Mouse (Mus musculus): ENCODE data around the gene Gfra1. TPM values are rescaled to one million over a fixed set of nuclear protein-coding genes. Genes with fewer than 3 reads are reported as not detected.

The Gfra1 gene
- total RNA-seq, 2 experiments from 2014 or later = 2.3 to 2.9 TPM

GRCm38 (mm10) chr19:58450716-58451115 is 5.0 kb downstream of the Gfra1 start:
- DNase-seq = no peak
- intact Hi-C loops (cut with DNase I) = loop anchor here (10.0 kb wide), 1 partner anchor 136 kb away; no protein-coding TSS in a partner anchor

- intact Hi-C loops (cut with DNase I) = no loop called here
Observed at GRCm38 (mm10) chr19:58442785-58443732, 12.7 kb downstream of the Gfra1 start.

GRCm38 (mm10) chr19:58441785-58442184 is 13.9 kb downstream of the Gfra1 start:
- no peak for DNase-seq
- intact Hi-C loops (cut with DNase I) = no loop called here

More at GRCm38 (mm10) chr19:58442785-58443732, 12.7 kb downstream of the Gfra1 start:
- DNase-seq = no peak

GRCm38 (mm10) chr19:58441246-58441645 is 14.5 kb downstream of the Gfra1 start:
- intact Hi-C loops (cut with DNase I) = no loop called here

GRCm38 (mm10) chr19:58438762-58439161 is 16.9 kb downstream of the Gfra1 start:
- intact Hi-C loops (cut with DNase I) = no loop called here
- DNase-seq = no peak

More at GRCm38 (mm10) chr19:58441246-58441645, 14.5 kb downstream of the Gfra1 start:
- DNase-seq = no peak

- intact Hi-C loops (cut with DNase I) = no loop called here
- no peak for DNase-seq
Observed at GRCm38 (mm10) chr19:58437441-58438071, 18.2 kb downstream of the Gfra1 start.

GRCm38 (mm10) chr19:58436874-58437273 is 18.8 kb downstream of the Gfra1 start:
- intact Hi-C loops (cut with DNase I) = no loop called here
- no peak for DNase-seq

GRCm38 (mm10) chr19:58435877-58436276 is 19.8 kb downstream of the Gfra1 start:
- no peak for DNase-seq
- intact Hi-C loops (cut with DNase I) = no loop called here

GRCm38 (mm10) chr19:58432840-58433239 is 22.9 kb downstream of the Gfra1 start:
- DNase-seq = no peak
- intact Hi-C loops (cut with DNase I) = no loop called here

- intact Hi-C loops (cut with DNase I) = no loop called here
Observed at GRCm38 (mm10) chr19:58428546-58428945, 27.2 kb downstream of the Gfra1 start.

GRCm38 (mm10) chr19:58427348-58427747 is 28.4 kb downstream of the Gfra1 start:
- intact Hi-C loops (cut with DNase I) = no loop called here
- no peak for DNase-seq

More at GRCm38 (mm10) chr19:58428546-58428945, 27.2 kb downstream of the Gfra1 start:
- no peak for DNase-seq

GRCm38 (mm10) chr19:58424928-58425327 is 30.8 kb downstream of the Gfra1 start:
- intact Hi-C loops (cut with DNase I) = no loop called here
- DNase-seq = no peak

GRCm38 (mm10) chr19:58424179-58424578 is 31.5 kb downstream of the Gfra1 start:
- intact Hi-C loops (cut with DNase I) = no loop called here
- DNase-seq = no peak

- intact Hi-C loops (cut with DNase I) = no loop called here
- DNase-seq = no peak
Observed at GRCm38 (mm10) chr19:58422916-58423493, 32.7 kb downstream of the Gfra1 start.

- intact Hi-C loops (cut with DNase I) = no loop called here
- DNase-seq = no peak
Observed at GRCm38 (mm10) chr19:58419685-58420084, 36.0 kb downstream of the Gfra1 start.

- intact Hi-C loops (cut with DNase I) = no loop called here
- DNase-seq = no peak
Observed at GRCm38 (mm10) chr19:58419278-58419677, 36.4 kb downstream of the Gfra1 start.

- intact Hi-C loops (cut with DNase I) = no loop called here
- no peak for DNase-seq
Observed at GRCm38 (mm10) chr19:58415173-58415572, 40.5 kb downstream of the Gfra1 start.

GRCm38 (mm10) chr19:58414733-58415132 is 41.0 kb downstream of the Gfra1 start:
- no peak for DNase-seq
- intact Hi-C loops (cut with DNase I) = no loop called here

GRCm38 (mm10) chr19:58413290-58413689 is 42.4 kb downstream of the Gfra1 start:
- peak in 1 of 2 experiments; percentile 10 for DNase-seq
- intact Hi-C loops (cut with DNase I) = no loop called here

GRCm38 (mm10) chr19:58412811-58413210 is 42.9 kb downstream of the Gfra1 start:
- intact Hi-C loops (cut with DNase I) = no loop called here
- DNase-seq = no peak

- no peak for DNase-seq
- intact Hi-C loops (cut with DNase I) = no loop called here
Observed at GRCm38 (mm10) chr19:58406726-58407125, 49.0 kb downstream of the Gfra1 start.

All from gastrocnemius, postnatal 36 days (tissue).